Mouse (Mus musculus): ENCODE data around the gene Eif4a1. TPM values are rescaled to one million over a fixed set of nuclear protein-coding genes. Genes with fewer than 3 reads are reported as not detected.
"Not testable (repeated sequence)": the region's sequence is repeated elsewhere in the genome, so short reads cannot be mapped to it uniquely, and the experiment has no call there.

Gene Eif4a1
- polyA plus RNA-seq (2015; fragmentation: Nextera tagmentation; extraction: Ambion mirVana) = 560 and 602 TPM in 2 replicates

- DNase-seq (ENCODE audit: low spot score) = peak; percentile 100
Measured at GRCm38 (mm10) chr11:69672211-69672706, at the start of gene Eif4a1. Eif4a1 (minus strand) TSS chr11:69672423.

- no peak for DNase-seq (ENCODE audit: low spot score)
Measured at GRCm38 (mm10) chr11:69720852-69721251, 48.6 kb upstream of the Eif4a1 start.

- DNase-seq (ENCODE audit: low spot score) = no peak
Measured at GRCm38 (mm10) chr11:69719423-69719822, 47.2 kb upstream of the Eif4a1 start.

GRCm38 (mm10) chr11:69718661-69719060, 46.4 kb upstream of the Eif4a1 start:
- no peak for DNase-seq (ENCODE audit: low spot score)

- no peak for DNase-seq (ENCODE audit: low spot score)
Measured at GRCm38 (mm10) chr11:69716953-69717352, 44.7 kb upstream of the Eif4a1 start.

- DNase-seq (ENCODE audit: low spot score) = no peak
Measured at GRCm38 (mm10) chr11:69715929-69716328, 43.7 kb upstream of the Eif4a1 start.

GRCm38 (mm10) chr11:69715482-69715881, 43.3 kb upstream of the Eif4a1 start:
- DNase-seq (ENCODE audit: low spot score) = peak; percentile 11

GRCm38 (mm10) chr11:69714636-69715329, 42.6 kb upstream of the Eif4a1 start:
- DNase-seq (ENCODE audit: low spot score) = no peak

GRCm38 (mm10) chr11:69712954-69713672, 40.9 kb upstream of the Eif4a1 start:
- DNase-seq (ENCODE audit: low spot score) = no peak

- no peak for DNase-seq (ENCODE audit: low spot score)
Measured at GRCm38 (mm10) chr11:69711082-69711481, 38.9 kb upstream of the Eif4a1 start.

- no peak for DNase-seq (ENCODE audit: low spot score)
Measured at GRCm38 (mm10) chr11:69710470-69710869, 38.2 kb upstream of the Eif4a1 start.

GRCm38 (mm10) chr11:69709554-69710446, 37.6 kb upstream of the Eif4a1 start:
- no peak for DNase-seq (ENCODE audit: low spot score)

- no peak for DNase-seq (ENCODE audit: low spot score)
Measured at GRCm38 (mm10) chr11:69708614-69709265, 36.5 kb upstream of the Eif4a1 start.

GRCm38 (mm10) chr11:69707873-69708381, 35.7 kb upstream of the Eif4a1 start:
- DNase-seq (ENCODE audit: low spot score) = no peak

GRCm38 (mm10) chr11:69707480-69707847, 35.2 kb upstream of the Eif4a1 start:
- no peak for DNase-seq (ENCODE audit: low spot score)

- DNase-seq (ENCODE audit: low spot score) = no peak
Measured at GRCm38 (mm10) chr11:69706775-69707479, 34.7 kb upstream of the Eif4a1 start.

- no peak for DNase-seq (ENCODE audit: low spot score)
Measured at GRCm38 (mm10) chr11:69704613-69705010, 32.4 kb upstream of the Eif4a1 start.

- DNase-seq (ENCODE audit: low spot score) = no peak
Measured at GRCm38 (mm10) chr11:69703814-69704612, 31.8 kb upstream of the Eif4a1 start.

GRCm38 (mm10) chr11:69703381-69703780, 31.2 kb upstream of the Eif4a1 start:
- DNase-seq (ENCODE audit: low spot score) = not testable (repeated sequence)
